Mouse (Mus musculus): ENCODE results near the gene Diras2.
A peak's percentile ranks its signal among the peaks of the same experiment; 100 is the strongest.
"Not testable (repeated sequence)": the region's sequence is repeated elsewhere in the genome, so short reads cannot be mapped to it uniquely, and the experiment has no call there.

The Diras2 gene

DNA sequence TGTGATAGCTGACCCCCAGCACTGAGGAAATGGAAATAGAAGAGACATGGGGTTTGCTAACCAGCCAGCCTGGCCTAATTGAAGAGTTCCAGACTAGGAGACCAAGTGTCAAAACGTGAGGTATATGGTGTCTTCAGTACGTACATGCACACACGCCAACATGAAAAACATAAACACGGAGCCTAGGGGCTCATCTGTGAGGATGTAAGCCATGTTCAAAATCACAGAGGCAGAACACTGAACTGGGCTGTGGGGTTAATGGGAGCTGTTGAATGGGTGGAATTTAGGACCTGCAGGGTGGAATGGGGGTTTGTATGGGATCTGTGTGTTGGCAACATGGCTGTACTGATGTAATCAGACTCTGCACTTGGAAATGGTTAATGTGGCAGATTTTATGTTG lies 14.5 kb downstream of the Diras2 start:
- no peak for DNase-seq (ENCODE audit: low spot score)

DNA sequence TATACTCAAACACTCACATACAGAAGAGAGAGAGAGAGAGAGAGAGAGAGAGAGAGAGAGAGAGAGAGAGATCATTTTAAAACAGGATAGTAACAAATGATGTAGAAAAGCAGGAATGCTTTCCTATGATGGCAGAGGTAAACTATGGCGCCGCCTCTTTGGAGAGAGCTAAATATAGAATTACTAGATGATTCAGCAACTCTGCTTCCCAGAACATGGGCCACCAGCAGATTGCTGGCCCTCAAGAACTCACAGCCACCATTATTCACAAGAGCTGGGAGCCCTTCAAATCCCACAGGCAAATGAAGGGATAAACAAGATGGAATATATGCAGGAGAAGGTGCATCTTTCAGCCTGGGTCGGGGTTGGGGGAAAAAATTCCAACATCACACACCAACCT lies 15.0 kb downstream of the Diras2 start:
- DNase-seq (ENCODE audit: low spot score): no peak

GRCm38 (mm10) chr13:52513554-52513953 lies 17.5 kb downstream of the Diras2 start:
- DNase-seq (ENCODE audit: low spot score): no peak

- DNase-seq (ENCODE audit: low spot score): no peak
Measured at GRCm38 (mm10) chr13:52512356-52512755, 18.7 kb downstream of the Diras2 start.

- no peak for DNase-seq (ENCODE audit: low spot score)
Measured at GRCm38 (mm10) chr13:52510172-52510880, 20.8 kb downstream of the Diras2 start.

- no peak for DNase-seq (ENCODE audit: low spot score)
Measured at GRCm38 (mm10) chr13:52507460-52508293, 23.4 kb downstream of the Diras2 start.

GRCm38 (mm10) chr13:52506822-52507221 lies 24.3 kb downstream of the Diras2 start:
- not testable (repeated sequence) for DNase-seq (ENCODE audit: low spot score)

GRCm38 (mm10) chr13:52505683-52506285 lies 25.3 kb downstream of the Diras2 start:
- DNase-seq (ENCODE audit: low spot score): not testable (repeated sequence)

DNA sequence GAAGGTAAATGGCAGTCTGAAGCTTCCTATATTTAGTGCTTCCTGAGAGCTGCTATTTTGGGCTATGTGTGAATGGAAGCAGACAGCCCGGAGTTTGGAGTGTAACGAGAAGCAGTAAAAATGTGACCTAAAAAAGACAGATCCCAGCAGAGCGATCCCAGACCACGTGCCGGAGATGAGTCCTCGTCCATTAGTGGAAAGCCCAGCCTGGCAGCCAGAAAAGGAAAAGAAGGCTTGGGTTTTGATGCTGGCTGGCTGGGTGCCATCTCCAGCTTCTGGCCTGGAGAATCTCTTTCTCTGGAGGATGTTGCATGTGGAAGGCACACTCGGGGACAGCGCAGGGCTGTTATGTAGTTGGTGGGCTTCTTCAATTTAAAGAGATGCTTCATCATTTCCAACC lies 29.4 kb downstream of the Diras2 start:
- DNase-seq (ENCODE audit: low spot score): peak; percentile 70

DNA sequence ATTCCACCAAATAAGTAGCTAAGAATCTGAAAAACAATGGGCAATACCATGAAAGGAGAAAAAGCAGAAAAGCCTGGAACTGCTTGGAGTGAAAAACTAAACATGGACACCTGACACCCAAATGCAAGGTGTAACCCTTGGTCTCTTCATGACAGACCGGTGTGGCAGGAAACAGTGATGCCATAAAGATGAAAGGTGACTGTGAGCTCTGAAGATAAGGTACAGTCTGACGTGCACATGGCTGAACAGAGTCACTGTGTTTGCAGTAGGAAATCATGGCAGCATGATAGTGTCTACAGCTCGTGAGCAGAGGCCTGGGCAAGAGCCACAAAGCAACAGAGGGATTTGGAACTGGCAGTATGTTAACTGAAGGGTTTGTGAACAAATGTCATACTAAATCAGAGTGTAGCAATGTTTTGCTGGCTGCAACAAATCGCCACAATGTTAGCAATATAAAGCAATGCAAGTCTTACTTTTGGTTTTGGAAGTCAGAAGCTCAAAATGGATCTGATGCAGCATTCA lies 34.0 kb downstream of the Diras2 start:
- no peak for DNase-seq (ENCODE audit: low spot score)

- DNase-seq (ENCODE audit: low spot score): no peak
Measured at GRCm38 (mm10) chr13:52488821-52489220, 42.3 kb downstream of the Diras2 start.

DNA sequence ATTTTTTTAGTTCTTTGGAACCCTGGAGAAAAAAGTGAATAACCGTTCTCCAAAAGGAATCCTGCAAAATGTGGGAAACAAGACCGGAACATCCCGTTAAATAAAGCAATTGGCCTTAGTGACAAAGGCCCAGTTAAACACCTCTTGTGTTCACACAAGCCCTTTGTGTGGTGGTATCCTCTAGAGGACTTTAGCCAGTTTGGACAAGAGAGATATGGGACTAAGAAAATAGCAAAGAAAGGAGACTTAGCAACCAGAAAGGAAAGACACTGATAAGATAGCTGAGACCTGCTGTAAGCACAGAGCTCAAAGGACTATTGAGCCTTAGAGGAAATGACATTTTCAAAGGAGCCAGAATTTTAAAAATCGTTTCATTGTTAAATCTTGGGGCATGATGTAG lies 47.0 kb downstream of the Diras2 start:
- no peak for DNase-seq (ENCODE audit: low spot score)

GRCm38 (mm10) chr13:52481786-52482185 lies 49.3 kb downstream of the Diras2 start:
- no peak for DNase-seq (ENCODE audit: low spot score)

DNA sequence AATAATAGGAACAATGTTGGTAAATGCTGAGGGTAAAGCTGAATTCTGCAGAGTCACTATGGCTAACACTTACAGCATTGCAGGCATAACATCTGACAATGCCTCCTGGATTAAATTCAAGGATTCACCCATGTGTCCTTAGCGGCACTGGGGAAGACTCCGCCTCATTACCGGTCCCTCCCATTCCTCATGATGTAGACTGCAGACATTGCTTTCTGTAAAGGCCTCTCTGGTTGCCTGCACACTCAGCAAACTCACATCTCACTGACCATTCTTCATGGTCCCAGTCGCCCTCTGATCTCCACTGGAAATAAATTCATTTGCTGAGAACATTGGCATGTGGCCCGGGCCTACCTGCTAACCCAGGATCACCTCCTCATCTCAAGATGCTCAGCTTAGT lies 51.9 kb downstream of the Diras2 start:
- DNase-seq (ENCODE audit: low spot score): no peak

GRCm38 (mm10) chr13:52476998-52477601 lies 54.0 kb downstream of the Diras2 start:
- no peak for DNase-seq (ENCODE audit: low spot score)

- no peak for DNase-seq (ENCODE audit: low spot score)
Measured at GRCm38 (mm10) chr13:52476222-52476621, 54.9 kb downstream of the Diras2 start.

- DNase-seq (ENCODE audit: low spot score): no peak
Measured at GRCm38 (mm10) chr13:52475264-52475663, 55.8 kb downstream of the Diras2 start.

GRCm38 (mm10) chr13:52474807-52475206 lies 56.3 kb downstream of the Diras2 start:
- no peak for DNase-seq (ENCODE audit: low spot score)

DNA sequence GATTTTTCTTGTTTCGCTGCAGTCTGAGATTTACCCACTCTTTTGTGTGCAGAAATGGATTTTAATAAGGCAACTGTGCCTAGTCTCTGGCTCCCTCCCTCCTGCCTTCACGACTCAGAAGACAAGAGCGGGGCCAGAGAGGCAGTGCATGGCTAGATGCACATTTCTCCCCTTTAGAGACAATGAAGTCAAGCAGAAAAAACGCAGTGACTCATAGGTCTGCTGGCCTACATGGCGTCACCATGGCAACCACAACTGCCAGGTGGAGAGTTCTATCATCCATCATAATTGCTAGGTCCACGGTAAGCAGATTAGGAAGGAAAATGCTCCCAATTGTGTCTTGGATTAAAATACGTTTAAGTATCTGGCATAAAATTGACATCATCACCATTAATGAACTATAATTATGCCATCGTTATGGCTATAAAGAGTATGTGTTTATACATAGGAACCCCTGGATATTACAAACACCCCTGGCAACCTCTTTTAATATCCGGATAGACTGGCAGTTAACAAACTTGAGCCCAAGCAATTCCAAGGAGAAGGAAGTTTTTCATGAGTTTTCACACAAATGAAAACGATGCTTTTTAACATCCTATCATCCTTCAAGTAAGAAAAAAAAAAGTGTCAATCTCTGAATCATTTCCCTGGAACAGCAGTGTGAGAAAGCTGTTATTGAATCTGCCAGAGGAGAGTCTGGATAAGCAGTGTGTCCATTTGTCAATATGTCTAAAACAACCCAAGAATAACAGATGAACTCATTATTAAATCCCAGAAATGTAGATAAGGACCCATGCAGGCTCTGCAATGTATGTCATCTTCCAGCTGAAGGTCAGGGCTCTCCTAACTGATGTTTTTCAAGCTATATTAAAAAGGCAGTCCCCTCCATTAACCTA lies 61.0 kb downstream of the Diras2 start:
- peak; percentile 45 for DNase-seq (ENCODE audit: low spot score)

DNA sequence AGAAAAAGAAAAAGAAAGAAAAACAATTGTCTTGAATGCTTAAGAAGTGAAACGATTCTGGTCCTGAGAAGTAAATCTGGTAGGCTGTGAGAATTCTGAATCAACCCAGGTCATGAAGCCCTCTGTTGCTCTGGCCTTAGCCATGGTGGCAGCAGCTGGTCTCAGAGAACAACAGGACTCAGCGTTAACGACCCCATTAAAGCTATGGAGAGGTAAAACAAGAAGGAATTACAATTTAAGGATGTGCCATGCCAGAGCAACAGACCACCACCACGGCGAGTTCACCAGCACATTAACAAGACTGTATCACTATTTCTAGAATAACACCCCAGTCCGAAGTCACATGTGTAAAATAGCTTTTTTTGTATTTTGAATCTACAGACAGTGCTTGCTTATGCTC lies 65.9 kb downstream of the Diras2 start:
- no peak for DNase-seq (ENCODE audit: low spot score)

DNA sequence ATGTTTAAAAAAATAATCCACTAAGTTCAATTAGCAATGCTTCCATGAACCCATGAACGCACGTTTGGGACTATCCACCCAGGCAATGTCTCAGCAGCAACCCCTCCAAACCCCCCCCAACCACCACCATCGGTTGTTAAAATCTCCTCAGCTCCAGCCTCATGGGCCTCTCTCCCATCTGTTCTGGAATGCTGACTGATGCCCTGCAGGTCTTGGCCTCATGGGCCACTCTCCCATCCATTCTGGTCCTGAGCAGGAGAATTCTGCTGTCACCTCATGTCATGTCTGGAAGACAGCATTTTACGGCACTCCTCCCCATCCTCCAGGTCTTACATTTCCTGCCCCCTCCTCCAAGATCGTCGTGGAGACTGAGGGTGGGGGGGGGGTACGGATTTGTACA lies 71.1 kb downstream of the Diras2 start:
- DNase-seq (ENCODE audit: low spot score): no peak
